Mouse (Mus musculus) embryonic fibroblast, embryonic 13.5 days (primary cell): ENCODE results near the gene Gas2l2. TPM values are rescaled to one million over a fixed set of nuclear protein-coding genes. Genes with fewer than 3 reads are reported as not detected.

Experiments used
- H3K27ac ChIP-seq: 2 replicates; pipeline ENCODE4 v1.5.1; 2012; ENCODE audit warnings: low read length, control low read depth, inconsistent platforms; ENCODE audit not compliant: insufficient read depth
- H3K4me1 ChIP-seq: 2 replicates; pipeline ENCODE4 v1.6.1; 2011; ENCODE audit warnings: low read length; ENCODE audit not compliant: control insufficient read depth, insufficient read depth
- H3K4me3 ChIP-seq: 2 replicates; pipeline ENCODE4 v1.5.1; 2011; ENCODE audit warnings: mild to moderate bottlenecking, control low read depth, low read length; ENCODE audit not compliant: insufficient read depth
- CTCF ChIP-seq: IDR thresholded peaks from 2 replicates; pipeline ENCODE4 v1.5.1; 2011; ENCODE audit warnings: mild to moderate bottlenecking, control low read depth, low read length, moderate library complexity, borderline replicate concordance; ENCODE audit not compliant: insufficient read depth
- POLR2A ChIP-seq: IDR thresholded peaks from 2 replicates; pipeline ENCODE4 v1.6.1; 2011; ENCODE audit warnings: low read depth, mild to moderate bottlenecking, control low read depth, low read length, moderate library complexity
- polyA plus RNA-seq: library from polyadenylated mRNA; stranded (reverse); fragments of >200 nt; gene quantifications from 2 replicates; pipeline ENCODE4 v1.2.4, GENCODE M21; 2011; ENCODE audit warnings: low read depth; ENCODE audit not compliant: missing spikeins, insufficient read length

Gas2l2 gene
- polyA plus RNA-seq, 1 experiment, result not detected

GRCm38 (mm10) chr11:83398724-83399123 lies 30.5 kb downstream of the Gas2l2 start:
- no peak for TF ChIP-seq POLR2A
- TF ChIP-seq CTCF, result no peak
- Histone ChIP-seq H3K4me1 (no peaks in the 10 kb centered on the region), H3K27ac (no peak overlapping the region), H3K4me3 (no peak overlapping the region)

GRCm38 (mm10) chr11:83397626-83398025 lies 31.6 kb downstream of the Gas2l2 start:
- Histone ChIP-seq H3K4me3 (no peak overlapping the region), H3K4me1 (no peaks in the 10 kb centered on the region), H3K27ac (no peak overlapping the region)

GRCm38 (mm10) chr11:83394802-83395439 lies 34.3 kb downstream of the Gas2l2 start:
- Histone ChIP-seq H3K4me1 (no peaks in the 10 kb centered on the region), H3K4me3 (no peak overlapping the region), H3K27ac (no peak overlapping the region)
- TF ChIP-seq POLR2A (no peak), CTCF (no peak)

More at GRCm38 (mm10) chr11:83397626-83398025, 31.6 kb downstream of the Gas2l2 start:
- TF ChIP-seq CTCF (no peak), POLR2A (no peak)

GRCm38 (mm10) chr11:83393062-83393461 lies 36.2 kb downstream of the Gas2l2 start:
- no peak for TF ChIP-seq CTCF
- TF ChIP-seq POLR2A, result no peak
- H3K4me1 ChIP-seq, result no peaks in the 10 kb centered on the region

GRCm38 (mm10) chr11:83383532-83383887 lies 45.7 kb downstream of the Gas2l2 start:
- Histone ChIP-seq H3K4me1 (no peaks in the 10 kb centered on the region), H3K4me3 (no peak overlapping the region), H3K27ac (no peak overlapping the region)
- TF ChIP-seq POLR2A, result no peak
- no peak for TF ChIP-seq CTCF

More at GRCm38 (mm10) chr11:83393062-83393461, 36.2 kb downstream of the Gas2l2 start:
- no peak overlapping the region for H3K27ac ChIP-seq
- no peak overlapping the region for H3K4me3 ChIP-seq

GRCm38 (mm10) chr11:83382876-83383531 lies 46.3 kb downstream of the Gas2l2 start:
- H3K27ac ChIP-seq, result no peak overlapping the region
- TF ChIP-seq POLR2A, result no peak
- TF ChIP-seq CTCF, result no peak
- no peak overlapping the region for H3K4me3 ChIP-seq
- H3K4me1 ChIP-seq, result no peaks in the 10 kb centered on the region

GRCm38 (mm10) chr11:83379745-83380341 lies 49.4 kb downstream of the Gas2l2 start:
- TF ChIP-seq POLR2A (no peak), CTCF (no peak)
- Histone ChIP-seq H3K27ac (no peak overlapping the region), H3K4me3 (no peak overlapping the region)

More at GRCm38 (mm10) chr11:83379745-83380341, 49.4 kb downstream of the Gas2l2 start:
- H3K4me1 ChIP-seq, result no peaks in the 10 kb centered on the region

Other genes with a start within 250 kb of the Gas2l2 start
- gene Slfn3, start 238.1 kb downstream of the Gas2l2 start, polyA plus RNA-seq, result 0.46 and 0.83 TPM in 2 replicates
- not detected in 2 replicates for gene Slfn14, start 142.7 kb downstream of the Gas2l2 start, polyA plus RNA-seq
- gene Ap2b1, start 130.4 kb downstream of the Gas2l2 start, polyA plus RNA-seq, result 115 and 122 TPM in 2 replicates
- 8.9 and 9.0 TPM in 2 replicates for gene Pex12, start 126.9 kb downstream of the Gas2l2 start, polyA plus RNA-seq
- 2.1 and 2.7 TPM in 2 replicates for gene Rasl10b, start 20.3 kb downstream of the Gas2l2 start, polyA plus RNA-seq
- not detected in 2 replicates for gene 1700020L24Rik, start 8.2 kb upstream of the Gas2l2 start, polyA plus RNA-seq
- gene Mmp28, start 33.6 kb upstream of the Gas2l2 start, polyA plus RNA-seq, result 3.1 and 4.7 TPM in 2 replicates
- 191 and 263 TPM in 2 replicates for gene Taf15, start 43.6 kb upstream of the Gas2l2 start, polyA plus RNA-seq
- not detected in 2 replicates for gene Heatr9, start 92.7 kb upstream of the Gas2l2 start, polyA plus RNA-seq
- gene Ccl5, start 101.1 kb upstream of the Gas2l2 start, polyA plus RNA-seq, result 2.8 and 4.1 TPM in 2 replicates
- 1.1 and 3.4 TPM in 2 replicates for gene Ccl9, start 149.2 kb upstream of the Gas2l2 start, polyA plus RNA-seq
- 0.91 TPM in 1 of 2 replicates, not detected in the other for gene Ccl6, start 163.6 kb upstream of the Gas2l2 start, polyA plus RNA-seq
- not detected in 2 replicates for gene Rpl9-ps1, start 216.2 kb upstream of the Gas2l2 start, polyA plus RNA-seq
- 0.68 TPM in 1 of 2 replicates, not detected in the other for gene Ccl3, start 219.9 kb upstream of the Gas2l2 start, polyA plus RNA-seq
- 2.2 TPM in 1 of 2 replicates, not detected in the other for gene Ccl4, start 233.1 kb upstream of the Gas2l2 start, polyA plus RNA-seq